ENCODE assay signal across 9 mouse cellular contexts in the genomic region with DNA sequence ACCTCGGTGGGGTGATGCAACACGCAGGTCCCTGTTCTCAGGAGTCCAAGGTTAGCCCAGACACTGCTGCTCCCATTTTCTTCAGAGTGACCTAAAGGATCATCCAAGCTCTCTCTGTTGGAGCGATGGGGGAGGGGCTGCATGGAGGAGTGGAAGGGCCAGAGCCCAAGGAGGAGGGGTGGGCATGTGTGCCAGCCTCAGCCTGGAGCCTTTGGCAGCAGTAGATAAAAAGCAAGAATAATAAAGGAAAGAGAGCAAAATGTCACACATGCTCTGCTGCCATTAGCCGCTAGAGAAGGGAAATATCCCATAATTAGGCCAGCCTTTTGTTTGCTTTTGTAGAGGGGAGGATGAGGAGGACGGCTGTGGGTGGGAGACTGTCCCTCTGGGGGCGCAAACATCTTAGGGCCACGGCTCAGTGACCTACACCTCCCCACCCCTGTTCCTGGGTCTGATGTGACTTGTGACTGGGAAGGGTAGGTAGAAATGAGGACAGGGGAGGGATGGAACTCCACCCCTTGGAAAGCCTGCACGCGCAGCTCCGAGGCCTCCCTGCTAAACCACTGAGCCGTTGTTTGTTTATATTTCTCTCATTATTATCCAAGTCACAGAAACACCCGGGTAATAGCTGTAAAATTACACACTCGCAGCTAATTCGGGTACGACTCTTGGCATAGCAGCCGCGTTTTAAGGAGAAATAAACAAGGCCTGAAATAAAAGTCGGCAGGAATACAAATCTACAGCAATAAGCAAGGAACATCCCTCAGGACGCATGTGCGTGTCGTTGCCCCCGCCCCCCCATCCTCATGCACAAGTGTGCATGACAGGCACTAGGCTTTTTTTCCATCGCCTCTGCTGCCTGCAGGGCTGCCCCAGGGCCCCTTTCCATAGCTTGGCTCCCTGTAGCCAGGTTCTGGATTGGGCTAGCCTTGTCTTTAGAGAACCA.
DNase-seq lines count a peak whose midpoint lies in the region; ATAC-seq and TF ChIP-seq lines count a peak whose summit lies in the region.
"Had no signal": no experiment of that assay in that cellular context is flagged by ENCODE, and none has a peak within 500 bp of the region (broad histone marks: within the 10 kb centered on the region; RNA-seq: fewer than 3 reads in every experiment).

No protein-coding gene starts in this region.

- no peak for ATAC-seq in limb, embryonic 12.5 days (ENCODE audit: insufficient number of reproducible peaks, insufficient read depth, low FRiP score, low TSS enrichment, low read depth)
- 0 out of 2 replicates have a peak, but pooled peaks have one; percentile 49 for ATAC-seq in forebrain, embryonic 12.5 days (ENCODE audit: low FRiP score)
- ATAC-seq in hindbrain, postnatal 0 days = peak; percentile 71
- peak; percentile 56; the same call in 1 of the 2 replicates for ATAC-seq in neural tube, embryonic 14.5 days (ENCODE audit: low read depth)
- no peak for ATAC-seq in activated CD4-positive, CD25-positive, alpha-beta regulatory T cell, adult 4 months

- H3K9me3 ChIP-seq in limb, embryonic 12.5 days = no peaks in the 10 kb centered on the region
- no peaks in the 10 kb centered on the region for H3K9me3 ChIP-seq in limb, embryonic 10.5 days (replicated peaks)
- H3K9me3 ChIP-seq in forebrain, embryonic 12.5 days = no peaks in the 10 kb centered on the region
- no peaks in the 10 kb centered on the region for H3K9me3 ChIP-seq in hindbrain, postnatal 0 days (ENCODE audit: low read length)
- no peaks in the 10 kb centered on the region for H3K9me3 ChIP-seq in neural tube, embryonic 14.5 days (ENCODE audit: control insufficient read depth, low read length)
- H3K9me3 ChIP-seq: G1E; heart, embryonic 10.5 days had no signal

- 0 out of 2 replicates have a peak overlapping the region, but pooled peaks have one; percentile 8 for H3K4me2 ChIP-seq in limb, embryonic 12.5 days
- no peak overlapping the region for H3K4me2 ChIP-seq in forebrain, embryonic 12.5 days
- H3K4me2 ChIP-seq in hindbrain, postnatal 0 days (ENCODE audit: low read depth, low read length) = peak overlapping the region; percentile 34; the same call in 1 of the 2 replicates
- no peak overlapping the region for H3K4me2 ChIP-seq in neural tube, embryonic 14.5 days (ENCODE audit: low read depth, low read length)

- WGBS in limb, embryonic 12.5 days = 47% methylated on average over 23 of the region's 23 CpGs
- 49% methylated on average over 23 of the region's 23 CpGs for WGBS in limb, embryonic 10.5 days
- WGBS in forebrain, embryonic 12.5 days = 54% methylated on average over 23 of the region's 23 CpGs
- 31% methylated on average over 23 of the region's 23 CpGs for WGBS in hindbrain, postnatal 0 days
- 30% methylated on average over 23 of the region's 23 CpGs for WGBS in neural tube, embryonic 14.5 days

- no peak overlapping the region for H3K27ac ChIP-seq in limb, embryonic 12.5 days
- no peak overlapping the region for H3K27ac ChIP-seq in limb, embryonic 10.5 days
- peak overlapping the region; percentile 57 for H3K27ac ChIP-seq in forebrain, embryonic 12.5 days
- peak overlapping the region; percentile 54 for H3K27ac ChIP-seq in hindbrain, postnatal 0 days
- peak overlapping the region; percentile 73 for H3K27ac ChIP-seq in neural tube, embryonic 14.5 days (ENCODE audit: low read depth, low read length)
- H3K27ac ChIP-seq: heart, embryonic 10.5 days had no signal

- DNase-seq in limb, embryonic 10.5 days (ENCODE audit: low spot score) = no peak
- peak; percentile 51 for DNase-seq in hindbrain, postnatal 0 days (ENCODE audit: low spot score)
- no peak for DNase-seq in urinary bladder, postnatal 10 days (ENCODE audit: low spot score)

- H3K36me3 ChIP-seq in limb, embryonic 12.5 days = no peaks in the 10 kb centered on the region
- no peaks in the 10 kb centered on the region for H3K36me3 ChIP-seq in limb, embryonic 10.5 days
- no peaks in the 10 kb centered on the region for H3K36me3 ChIP-seq in forebrain, embryonic 12.5 days (replicated peaks)
- no peaks in the 10 kb centered on the region for H3K36me3 ChIP-seq in hindbrain, postnatal 0 days (ENCODE audit: insufficient read depth, low read length)
- H3K36me3 ChIP-seq in neural tube, embryonic 14.5 days (ENCODE audit: control insufficient read depth, insufficient read depth, low read length) = no peaks in the 10 kb centered on the region
- H3K36me3 ChIP-seq: G1E; heart, embryonic 10.5 days had no signal

- H3K4me3 ChIP-seq in limb, embryonic 12.5 days (replicated peaks) = no peak overlapping the region
- no peak overlapping the region for H3K4me3 ChIP-seq in limb, embryonic 10.5 days
- H3K4me3 ChIP-seq in forebrain, embryonic 12.5 days (replicated peaks) = no peak overlapping the region
- no peak overlapping the region for H3K4me3 ChIP-seq in hindbrain, postnatal 0 days (ENCODE audit: low read length)
- H3K4me3 ChIP-seq in neural tube, embryonic 14.5 days (ENCODE audit: low read depth, low read length) = no peak overlapping the region
- H3K4me3 ChIP-seq: heart, embryonic 10.5 days had no signal

- H3K27me3 ChIP-seq in limb, embryonic 12.5 days = peaks cover 13% of the 10 kb centered on the region
- no peaks in the 10 kb centered on the region; the same call in 1 of the 2 replicates for H3K27me3 ChIP-seq in limb, embryonic 10.5 days (ENCODE audit: low read depth, poor library complexity, severe bottlenecking)
- H3K27me3 ChIP-seq in forebrain, embryonic 12.5 days = no peaks in the 10 kb centered on the region
- no peaks in the 10 kb centered on the region for H3K27me3 ChIP-seq in hindbrain, postnatal 0 days (ENCODE audit: insufficient read depth, low read length)
- H3K27me3 ChIP-seq in neural tube, embryonic 14.5 days (ENCODE audit: control insufficient read depth, insufficient read depth, low read length) = no peaks in the 10 kb centered on the region

- no peaks in the 10 kb centered on the region for H3K4me1 ChIP-seq in limb, embryonic 12.5 days (replicated peaks)
- peaks cover 8% of the 10 kb centered on the region; the same call in 1 of the 2 replicates for H3K4me1 ChIP-seq in limb, embryonic 10.5 days
- peaks cover 17% of the 10 kb centered on the region for H3K4me1 ChIP-seq in forebrain, embryonic 12.5 days
- 0 out of 2 replicates have a peak, but pooled peaks cover 6% of the 10 kb centered on the region for H3K4me1 ChIP-seq in hindbrain, postnatal 0 days (ENCODE audit: insufficient read depth, low read length)
- peaks cover 9% of the 10 kb centered on the region; the same call in 1 of the 2 replicates for H3K4me1 ChIP-seq in neural tube, embryonic 14.5 days (ENCODE audit: control insufficient read depth, insufficient read depth, low read length)

- no peak overlapping the region for H3K9ac ChIP-seq in limb, embryonic 12.5 days (replicated peaks)
- H3K9ac ChIP-seq in forebrain, embryonic 12.5 days = no peak overlapping the region
- H3K9ac ChIP-seq in hindbrain, postnatal 0 days (replicated peaks; ENCODE audit: low read length) = 0 out of 2 replicates have a peak overlapping the region, but pooled peaks have one; percentile 13
- 0 out of 2 replicates have a peak overlapping the region, but pooled peaks have one; percentile 2 for H3K9ac ChIP-seq in neural tube, embryonic 14.5 days (replicated peaks; ENCODE audit: low read depth, low read length)

- no peak for TF ChIP-seq CTCF in hindbrain, postnatal 0 days (IDR thresholded peaks at IDR 0.05; ENCODE audit: low read depth)

Comparison
In these comparisons a context has a peak if more than half of its experiments do, and no peak if none do; other contexts are left out.
1. ATAC-seq: peak in forebrain, embryonic 12.5 days (single experiment), hindbrain, postnatal 0 days (single experiment) and neural tube, embryonic 14.5 days (single experiment); none in limb, embryonic 12.5 days (single experiment) and activated CD4-positive, CD25-positive, alpha-beta regulatory T cell, adult 4 months (single experiment).
2. H3K27ac ChIP-seq: peak in forebrain, embryonic 12.5 days (single experiment), hindbrain, postnatal 0 days (single experiment) and neural tube, embryonic 14.5 days (single experiment); none in limb, embryonic 12.5 days (single experiment) and limb, embryonic 10.5 days (single experiment).
3. H3K4me2 ChIP-seq: peak in limb, embryonic 12.5 days (single experiment) and hindbrain, postnatal 0 days (single experiment); none in forebrain, embryonic 12.5 days (single experiment) and neural tube, embryonic 14.5 days (single experiment).
4. H3K9ac ChIP-seq: peak in hindbrain, postnatal 0 days (single experiment) and neural tube, embryonic 14.5 days (single experiment); none in limb, embryonic 12.5 days (single experiment) and forebrain, embryonic 12.5 days (single experiment).